Mouse (Mus musculus) bone marrow, adult 2 months (tissue): Measurements from ENCODE around the gene Jak2. TPM values are rescaled to one million over a fixed set of nuclear protein-coding genes. Genes with fewer than 3 reads are reported as not detected.

ENCODE experiments used
- H3K27ac ChIP-seq: fragments of 200-500 bp; 2 replicates; pipeline ENCODE4 v1.5.1; 2012; ENCODE audit warnings: low read depth, mild to moderate bottlenecking, control low read depth, inconsistent platforms, low read length; ENCODE audit not compliant: control insufficient read depth, poor library complexity, insufficient read depth
- H3K4me1 ChIP-seq: fragments of 200-500 bp; 2 replicates; pipeline ENCODE4 v1.6.1; 2011; ENCODE audit warnings: low read length; ENCODE audit not compliant: control insufficient read depth, insufficient read depth
- H3K4me3 ChIP-seq: fragments of 200-500 bp; replicated peaks from 2 replicates; pipeline ENCODE3; 2011; ENCODE audit warnings: mild to moderate bottlenecking, low read depth, low read length, control low read depth; ENCODE audit not compliant: control insufficient read depth
- CTCF ChIP-seq: fragments of 200-500 bp; IDR thresholded peaks from 2 replicates; pipeline ENCODE4 v1.5.1; 2011; ENCODE audit warnings: low read length, control low read depth; ENCODE audit not compliant: control insufficient read depth, insufficient read depth
- POLR2A ChIP-seq: fragments of 200-500 bp; IDR thresholded peaks from 2 replicates; pipeline ENCODE4 v1.6.1; 2011; ENCODE audit warnings: low read depth, mild to moderate bottlenecking, control low read depth, low read length, borderline replicate concordance; ENCODE audit not compliant: control insufficient read depth
- WGBS: fragments of 180-500 bp; shearing (Covaris S2); methylation state at CpG from one replicate; pipeline ENCODE4 v1.1.7; 2018; 5-methylcytosine and 5-hydroxymethylcytosine counted together
- polyA plus RNA-seq: library from polyadenylated mRNA; stranded (reverse); fragments of >200 nt; gene quantifications from 2 replicates; pipeline ENCODE4 v1.2.4, GENCODE M21; 2011; ENCODE audit warnings: low replicate concordance; ENCODE audit not compliant: missing spikeins, insufficient read depth, insufficient read length

Jak2 gene
- polyA plus RNA-seq, 1 experiment = 21.3 TPM

GRCm38 (mm10) chr19:29272011-29272809, 20.6 kb downstream of the Jak2 start:
- H3K4me3 ChIP-seq = no peak overlapping the region
- H3K4me1 ChIP-seq = peaks cover 2% of the 10 kb centered on the region; the same call in 1 of the 2 replicates
- WGBS = 87% methylated on average over 3 of the region's 3 CpGs
- no peak overlapping the region for H3K27ac ChIP-seq
- no peak for TF ChIP-seq CTCF
- no peak for TF ChIP-seq POLR2A

GRCm38 (mm10) chr19:29276414-29276813, 24.8 kb downstream of the Jak2 start:
- Histone ChIP-seq H3K4me3 (no peak overlapping the region), H3K4me1 (no peaks in the 10 kb centered on the region), H3K27ac (no peak overlapping the region)
- WGBS = 94% methylated on average over 4 of the region's 4 CpGs
- TF ChIP-seq CTCF (no peak), POLR2A (no peak)

GRCm38 (mm10) chr19:29278944-29279587, 27.4 kb downstream of the Jak2 start:
- TF ChIP-seq CTCF (no peak), POLR2A (no peak)
- H3K4me3 ChIP-seq = no peak overlapping the region
- no peak overlapping the region for H3K27ac ChIP-seq
- no peaks in the 10 kb centered on the region for H3K4me1 ChIP-seq
- 88% methylated on average over 6 of the region's 6 CpGs for WGBS

- Histone ChIP-seq H3K4me3 (no peak overlapping the region), H3K27ac (no peak overlapping the region), H3K4me1 (no peaks in the 10 kb centered on the region)
- 57% methylated on average over 7 of the region's 7 CpGs for WGBS
- no peak for TF ChIP-seq POLR2A
- no peak for TF ChIP-seq CTCF
Observed at GRCm38 (mm10) chr19:29285451-29285869, 33.8 kb downstream of the Jak2 start.

GRCm38 (mm10) chr19:29287863-29288262, 36.2 kb downstream of the Jak2 start:
- TF ChIP-seq POLR2A (no peak), CTCF (no peak)
- Histone ChIP-seq H3K4me3 (no peak overlapping the region), H3K4me1 (no peaks in the 10 kb centered on the region), H3K27ac (no peak overlapping the region)
- 87% methylated on average over 8 of the region's 8 CpGs for WGBS

GRCm38 (mm10) chr19:29291532-29291931, 39.9 kb downstream of the Jak2 start:
- 92% methylated on average over 14 of the region's 14 CpGs for WGBS
- Histone ChIP-seq H3K4me3 (no peak overlapping the region), H3K4me1 (no peaks in the 10 kb centered on the region), H3K27ac (no peak overlapping the region)
- no peak for TF ChIP-seq POLR2A
- TF ChIP-seq CTCF = no peak

- H3K4me1 ChIP-seq = no peaks in the 10 kb centered on the region
- TF ChIP-seq CTCF (no peak), POLR2A (no peak)
- H3K4me3 ChIP-seq = no peak overlapping the region
- WGBS = 84% methylated on average over 4 of the region's 4 CpGs
- no peak overlapping the region for H3K27ac ChIP-seq
Observed at GRCm38 (mm10) chr19:29292546-29292945, 40.9 kb downstream of the Jak2 start.

GRCm38 (mm10) chr19:29294756-29295155, 43.1 kb downstream of the Jak2 start:
- no peak for TF ChIP-seq CTCF
- TF ChIP-seq POLR2A = no peak

More at GRCm38 (mm10) chr19:29294756-29295155, 43.1 kb downstream of the Jak2 start:
- no peak overlapping the region for H3K27ac ChIP-seq
- no peaks in the 10 kb centered on the region for H3K4me1 ChIP-seq
- WGBS = 77% methylated on average over 2 of the region's 2 CpGs
- H3K4me3 ChIP-seq = no peak overlapping the region
